Mouse (Mus musculus) cerebellum, adult 2 months (tissue): Measurements from ENCODE around the gene P4ha2. TPM values are rescaled to one million over a fixed set of nuclear protein-coding genes. Genes with fewer than 3 reads are reported as not detected.

Source experiments
- DNase-seq, 2 experiments: peaks; one replicate each; pipeline ENCODE4 v3.0.0; 2021
- H3K27ac ChIP-seq: fragments of 200-500 bp; 2 replicates; pipeline ENCODE4 v1.5.1; 2012; ENCODE audit warnings: low read length, control low read depth, inconsistent platforms; ENCODE audit not compliant: insufficient read depth
- H3K27me3 ChIP-seq: fragments of 200-500 bp; 2 replicates; pipeline ENCODE4 v1.6.1; 2012; ENCODE audit warnings: inconsistent platforms, mild to moderate bottlenecking, low read length, moderate library complexity; ENCODE audit not compliant: control insufficient read depth, insufficient read depth
- H3K4me1 ChIP-seq: fragments of 200-500 bp; 2 replicates; pipeline ENCODE4 v1.6.1; 2011; ENCODE audit warnings: low read length; ENCODE audit not compliant: control insufficient read depth, insufficient read depth
- H3K4me3 ChIP-seq: fragments of 200-500 bp; replicated peaks from 2 replicates; pipeline ENCODE3; 2011; ENCODE audit warnings: mild to moderate bottlenecking, low read depth, low read length, control low read depth; ENCODE audit not compliant: insufficient read depth
- CTCF ChIP-seq: fragments of 200-500 bp; IDR thresholded peaks from 2 replicates; pipeline ENCODE4 v1.5.1; 2011; ENCODE audit warnings: low read depth, mild to moderate bottlenecking, control low read depth, low read length, moderate library complexity, borderline replicate concordance; ENCODE audit not compliant: insufficient read depth
- POLR2A ChIP-seq: fragments of 200-500 bp; IDR thresholded peaks from 2 replicates; pipeline ENCODE4 v1.6.1; 2011; ENCODE audit warnings: low read length, control low read depth, borderline replicate concordance; ENCODE audit not compliant: insufficient read depth
- WGBS: fragments of 180-500 bp; shearing (Covaris S2); methylation state at CpG from one replicate; pipeline ENCODE4 v1.1.7; 2018; 5-methylcytosine and 5-hydroxymethylcytosine counted together
- polyA plus RNA-seq: library from polyadenylated mRNA; depleted of rRNA; stranded (reverse); fragments of >200 nt; gene quantifications from 2 replicates; pipeline ENCODE4 v1.2.3, GENCODE M21; 2012

The P4ha2 gene
- polyA plus RNA-seq, 1 experiment = 13.6 TPM

DNA sequence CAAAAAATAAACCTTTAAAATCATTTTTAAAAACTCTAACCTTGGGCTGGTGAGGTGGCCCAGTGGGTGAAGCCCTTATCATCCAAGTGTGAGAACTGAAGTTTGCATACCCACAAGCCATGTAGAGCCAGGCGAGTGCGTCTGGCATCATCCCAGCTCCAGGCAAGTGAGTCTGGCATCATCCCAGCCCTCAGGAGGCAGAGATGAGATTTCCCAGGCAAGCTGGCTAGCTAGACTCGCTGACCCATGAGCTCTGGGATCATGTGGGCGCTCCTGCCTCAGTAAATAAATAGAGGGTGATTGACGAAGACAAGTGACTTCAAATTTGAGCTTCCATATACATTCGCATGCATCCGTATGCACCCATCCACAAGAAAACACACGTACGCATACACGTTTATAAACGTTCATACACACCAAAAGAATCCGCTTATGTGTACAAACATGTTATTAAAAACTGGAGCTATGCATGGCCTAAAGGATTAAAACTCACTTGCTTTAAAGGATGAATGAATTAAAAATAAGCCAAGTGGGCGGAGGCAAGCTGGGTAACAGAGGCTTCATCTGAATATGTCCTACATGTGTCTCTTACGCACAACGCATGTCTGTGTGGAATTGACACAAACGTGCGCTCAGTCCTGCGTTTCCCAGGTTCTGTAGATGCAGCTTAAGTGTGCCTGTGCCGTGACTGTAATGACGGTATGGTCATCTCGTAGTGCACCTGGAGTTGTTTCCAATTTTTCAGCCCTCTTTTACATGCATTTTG, 12.3 kb downstream of the P4ha2 start:
- peaks cover 27% of the 10 kb centered on the region for H3K4me1 ChIP-seq
- no peak overlapping the region for H3K27ac ChIP-seq
- TF ChIP-seq POLR2A (no peak), CTCF (no peak)
- H3K4me3 ChIP-seq = no peak overlapping the region
- WGBS = 58% methylated on average over 21 of the region's 21 CpGs
- peak; percentile 87 to 89 for DNase-seq
- H3K27me3 ChIP-seq = no peaks in the 10 kb centered on the region

- no peak overlapping the region for H3K27ac ChIP-seq
- H3K27me3 ChIP-seq = no peaks in the 10 kb centered on the region
- no peak for TF ChIP-seq POLR2A
- TF ChIP-seq CTCF = no peak
- peak; percentile 51 to 67 for DNase-seq
- no peak overlapping the region for H3K4me3 ChIP-seq
- 65% methylated on average over 10 of the region's 10 CpGs for WGBS
- H3K4me1 ChIP-seq = peaks cover 27% of the 10 kb centered on the region
Measured at GRCm38 (mm10) chr11:54112920-54113319, 13.0 kb downstream of the P4ha2 start.

DNA sequence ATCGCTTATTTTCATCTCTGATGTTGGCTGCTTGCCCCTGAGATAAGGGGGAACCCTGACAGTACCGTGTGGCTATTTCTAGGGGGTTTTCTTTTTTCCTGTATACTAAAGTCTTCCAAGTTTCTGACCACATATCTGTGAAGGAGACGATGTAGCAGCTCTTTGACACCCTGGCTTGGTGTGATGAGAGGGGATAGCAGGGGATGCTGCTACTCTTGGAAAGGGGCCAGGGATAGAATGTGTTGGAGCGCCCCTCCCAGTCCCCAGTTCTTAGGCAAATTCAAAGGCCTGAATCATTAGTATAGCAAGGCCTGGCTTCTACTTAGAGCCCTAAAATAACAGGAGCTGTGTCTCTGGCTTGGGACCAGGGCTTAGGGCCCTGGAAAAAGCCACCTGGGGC, 13.5 kb downstream of the P4ha2 start:
- TF ChIP-seq POLR2A (no peak), CTCF (no peak)
- WGBS = 59% methylated on average over 4 of the region's 4 CpGs
- H3K4me3 ChIP-seq = no peak overlapping the region

DNA sequence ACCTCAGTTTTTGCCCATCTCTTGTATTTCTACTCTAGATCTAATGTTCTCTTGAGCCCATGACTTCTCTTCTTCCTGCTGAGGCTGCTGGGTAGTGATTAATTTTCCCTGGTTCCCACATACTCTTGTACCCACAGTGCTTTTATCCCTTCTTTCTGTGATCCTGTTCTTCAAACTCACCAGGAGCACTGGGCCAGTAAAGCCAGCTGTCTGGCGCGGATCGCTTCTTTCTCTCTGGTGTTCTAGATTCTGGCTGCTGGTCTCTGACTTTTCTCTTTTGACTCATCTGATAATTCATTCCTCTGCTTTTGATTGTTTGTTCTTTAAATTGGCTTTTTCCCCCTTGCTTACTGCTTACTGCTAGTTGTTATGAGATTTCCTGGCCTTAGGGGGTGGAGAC, 14.9 kb downstream of the P4ha2 start:
- peak in 1 of 2 experiments; percentile 2 for DNase-seq
- WGBS = 91% methylated on average over 3 of the region's 3 CpGs
- Histone ChIP-seq H3K4me1 (peaks cover 20% of the 10 kb centered on the region), H3K27ac (no peak overlapping the region), H3K27me3 (no peaks in the 10 kb centered on the region), H3K4me3 (no peak overlapping the region)
- no peak for TF ChIP-seq POLR2A
- TF ChIP-seq CTCF = no peak

More for the DNA sequence above, 13.5 kb downstream of the P4ha2 start:
- H3K27me3 ChIP-seq = no peaks in the 10 kb centered on the region
- no peak for DNase-seq
- peaks cover 27% of the 10 kb centered on the region for H3K4me1 ChIP-seq
- no peak overlapping the region for H3K27ac ChIP-seq

DNA sequence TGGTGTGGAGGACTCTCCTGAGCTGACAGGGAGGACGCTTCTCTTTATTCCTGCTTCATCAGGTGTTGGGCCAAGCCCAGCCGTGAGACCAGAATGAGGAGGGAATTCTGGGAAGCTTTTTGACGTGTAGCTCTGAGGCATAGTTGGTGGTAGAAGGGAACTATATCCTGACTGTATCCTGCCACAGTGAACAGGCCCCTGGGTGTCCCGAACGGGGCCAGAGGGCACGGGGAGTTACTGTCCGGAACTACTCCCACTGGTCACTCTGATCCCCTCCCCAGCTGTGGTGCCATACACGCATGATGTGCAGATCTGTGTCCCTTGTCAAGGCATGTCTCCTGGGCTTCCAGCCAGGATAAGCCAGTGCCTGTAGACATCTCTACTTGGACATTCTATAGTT, 15.4 kb downstream of the P4ha2 start:
- TF ChIP-seq CTCF = no peak
- TF ChIP-seq POLR2A = no peak
- Histone ChIP-seq H3K4me1 (peaks cover 20% of the 10 kb centered on the region), H3K27ac (no peak overlapping the region), H3K27me3 (no peaks in the 10 kb centered on the region), H3K4me3 (no peak overlapping the region)
- peak; percentile 1 to 10 for DNase-seq
- 91% methylated on average over 8 of the region's 8 CpGs for WGBS

DNA sequence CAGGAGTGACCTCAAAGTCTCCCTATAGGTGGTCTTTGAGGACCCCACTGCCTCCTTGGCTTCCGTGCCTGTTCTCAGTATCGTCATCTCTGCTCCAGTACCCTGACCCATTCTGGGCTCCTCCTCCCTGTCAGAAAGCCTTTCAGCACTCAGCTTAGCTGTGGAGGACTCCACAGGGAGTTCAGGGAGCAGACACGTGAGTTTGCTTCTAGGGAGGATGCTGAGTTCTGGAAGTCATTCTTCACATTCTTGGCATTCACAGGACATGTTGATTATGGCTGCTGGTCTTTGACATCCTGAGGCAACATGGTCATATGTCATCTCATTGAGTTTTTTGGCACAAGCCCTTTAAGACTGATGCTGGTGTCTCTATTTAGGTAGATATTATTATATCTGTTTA, 16.0 kb downstream of the P4ha2 start:
- Histone ChIP-seq H3K4me1 (peaks cover 20% of the 10 kb centered on the region), H3K27ac (no peak overlapping the region), H3K27me3 (no peaks in the 10 kb centered on the region), H3K4me3 (no peak overlapping the region)
- DNase-seq = peak in 1 of 2 experiments; percentile 6
- 83% methylated on average over 3 of the region's 3 CpGs for WGBS
- no peak for TF ChIP-seq POLR2A
- TF ChIP-seq CTCF = no peak

- Histone ChIP-seq H3K27me3 (no peaks in the 10 kb centered on the region), H3K27ac (no peak overlapping the region), H3K4me1 (peaks cover 20% of the 10 kb centered on the region), H3K4me3 (no peak overlapping the region)
- 27% methylated on average over 4 of the region's 4 CpGs for WGBS
- TF ChIP-seq POLR2A (no peak), CTCF (no peak)
- peak in 1 of 2 experiments; percentile 8 for DNase-seq
Measured at GRCm38 (mm10) chr11:54116406-54116805, 16.5 kb downstream of the P4ha2 start.

- 68% methylated on average over 10 of the region's 10 CpGs for WGBS
- Histone ChIP-seq H3K4me3 (no peak overlapping the region), H3K27ac (no peak overlapping the region), H3K27me3 (no peaks in the 10 kb centered on the region), H3K4me1 (peaks cover 20% of the 10 kb centered on the region)
- peak in 1 of 2 experiments; percentile 3 for DNase-seq
- TF ChIP-seq CTCF (no peak), POLR2A (no peak)
Measured at GRCm38 (mm10) chr11:54117096-54117495, 17.2 kb downstream of the P4ha2 start.

DNA sequence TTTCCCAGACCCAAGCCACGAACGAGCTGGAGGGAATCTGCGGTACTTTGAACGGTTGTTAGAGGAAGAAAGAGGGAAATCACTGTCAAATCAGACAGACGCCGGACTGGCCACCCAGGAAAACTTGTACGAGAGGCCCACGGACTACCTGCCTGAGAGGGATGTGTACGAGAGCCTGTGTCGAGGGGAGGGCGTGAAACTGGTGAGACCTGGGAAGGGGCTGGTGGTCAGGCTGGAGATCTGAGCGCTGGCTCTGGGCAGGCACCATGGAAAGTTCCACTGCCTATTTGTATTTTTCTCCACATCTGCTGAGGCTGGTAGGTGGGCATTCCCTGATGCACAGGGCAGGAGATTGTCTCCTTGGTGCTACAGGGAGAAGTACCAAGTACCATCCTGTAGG, 19.2 kb downstream of the P4ha2 start:
- WGBS = 97% methylated on average over 12 of the region's 12 CpGs
- no peaks in the 10 kb centered on the region for H3K27me3 ChIP-seq
- TF ChIP-seq CTCF (no peak), POLR2A (no peak)
- peaks cover 20% of the 10 kb centered on the region for H3K4me1 ChIP-seq
- H3K27ac ChIP-seq = no peak overlapping the region
- peak in 1 of 2 experiments; percentile 4 for DNase-seq
- no peak overlapping the region for H3K4me3 ChIP-seq
